Mouse (Mus musculus) thymus, postnatal 25 days (tissue): ENCODE data around the gene Adh6b.

Experiments used
- DNase-seq: peaks from one replicate; pipeline ENCODE4 v3.0.0; 2022

Adh6b gene

DNA sequence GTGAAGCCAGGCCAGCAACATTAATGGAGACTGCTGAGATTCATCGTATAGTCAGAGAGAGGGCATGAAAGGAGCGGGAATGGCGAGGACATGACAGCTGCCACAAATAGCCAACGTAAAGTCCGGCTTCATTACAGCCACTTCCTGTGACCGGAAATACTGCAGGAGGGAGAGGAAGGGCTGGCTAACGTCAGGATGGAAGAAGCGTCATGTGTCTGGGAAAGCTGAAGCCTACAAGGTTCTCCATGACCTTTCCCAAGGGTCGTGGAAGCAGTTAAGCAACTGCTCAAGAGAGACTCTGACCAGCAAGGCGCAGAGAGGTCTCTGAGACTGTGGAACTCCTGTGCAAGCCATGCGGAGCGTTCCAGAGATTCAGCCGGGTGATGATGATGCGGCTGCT, at the start of gene Adh6b:
Gene Adh6b (plus strand): TSS at position 305 of the 400 bp plus-strand sequence.
- DNase-seq, result no peak

DNA sequence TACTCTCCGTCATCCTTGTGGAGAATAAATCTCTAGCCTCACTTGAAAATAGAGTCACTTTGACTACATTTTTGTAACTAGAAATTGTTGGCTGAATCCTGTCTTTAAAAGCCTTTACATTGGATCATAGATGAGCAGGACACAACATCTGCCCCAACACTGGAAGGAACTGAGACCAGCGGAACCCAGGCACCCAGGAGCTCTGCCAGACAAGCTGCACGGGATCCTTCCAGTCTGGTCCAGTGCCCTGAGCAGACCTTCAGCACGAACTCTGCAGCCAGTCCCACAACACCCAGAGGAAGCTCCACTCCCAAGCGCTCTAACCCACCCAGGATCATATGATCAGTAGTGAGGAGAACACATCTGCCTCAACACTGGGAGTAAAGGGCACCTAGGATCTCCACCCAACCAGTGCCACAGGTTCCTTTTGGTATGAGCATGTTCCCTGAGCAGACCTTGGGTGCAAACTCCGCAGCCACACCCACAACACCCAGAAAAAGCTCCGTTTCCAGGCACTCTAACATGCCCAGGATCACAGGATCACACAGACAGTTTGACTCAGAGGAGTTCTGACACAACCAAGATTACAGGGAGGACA, 48.2 kb upstream of the Adh6b start:
- no peak for DNase-seq

DNA sequence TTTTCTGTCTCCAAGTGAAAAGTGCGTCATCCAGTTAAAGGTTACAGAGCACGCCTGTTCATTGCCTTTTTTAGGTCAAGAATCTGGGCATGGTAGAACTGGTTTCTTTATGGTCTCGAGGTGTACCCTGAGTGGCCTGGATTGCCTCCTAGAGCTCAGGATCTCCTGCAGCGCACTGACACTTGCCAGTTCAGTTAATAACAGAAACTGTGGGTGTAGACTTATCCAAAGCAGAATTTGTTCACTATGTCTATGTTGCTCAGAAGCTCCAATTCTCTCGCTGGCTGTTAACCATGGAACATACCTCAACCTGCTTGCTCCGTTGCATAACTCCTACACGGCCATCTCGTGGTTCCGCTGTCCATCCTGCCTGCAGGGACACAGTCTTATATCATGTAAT, 41.4 kb upstream of the Adh6b start:
- no peak for DNase-seq

DNA sequence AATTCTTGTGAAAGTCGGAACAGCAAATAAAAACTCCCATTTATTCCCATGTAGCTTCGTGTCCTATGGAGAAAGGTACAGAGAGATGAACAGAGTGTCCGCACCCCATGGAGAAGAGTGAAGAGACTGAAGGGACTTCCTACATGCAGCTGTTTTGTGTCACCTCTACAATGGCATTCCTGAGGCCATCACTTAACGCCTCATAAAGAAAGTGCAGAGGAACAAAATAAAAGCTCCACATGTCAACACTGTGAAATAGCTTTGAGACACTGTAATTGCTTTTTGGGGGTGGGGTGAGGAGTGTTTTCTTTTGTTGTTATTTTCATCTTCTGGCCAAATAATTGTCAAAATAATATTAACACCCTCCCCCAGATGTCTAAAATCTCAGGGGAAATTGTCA, 38.9 kb upstream of the Adh6b start:
- no peak for DNase-seq

DNA sequence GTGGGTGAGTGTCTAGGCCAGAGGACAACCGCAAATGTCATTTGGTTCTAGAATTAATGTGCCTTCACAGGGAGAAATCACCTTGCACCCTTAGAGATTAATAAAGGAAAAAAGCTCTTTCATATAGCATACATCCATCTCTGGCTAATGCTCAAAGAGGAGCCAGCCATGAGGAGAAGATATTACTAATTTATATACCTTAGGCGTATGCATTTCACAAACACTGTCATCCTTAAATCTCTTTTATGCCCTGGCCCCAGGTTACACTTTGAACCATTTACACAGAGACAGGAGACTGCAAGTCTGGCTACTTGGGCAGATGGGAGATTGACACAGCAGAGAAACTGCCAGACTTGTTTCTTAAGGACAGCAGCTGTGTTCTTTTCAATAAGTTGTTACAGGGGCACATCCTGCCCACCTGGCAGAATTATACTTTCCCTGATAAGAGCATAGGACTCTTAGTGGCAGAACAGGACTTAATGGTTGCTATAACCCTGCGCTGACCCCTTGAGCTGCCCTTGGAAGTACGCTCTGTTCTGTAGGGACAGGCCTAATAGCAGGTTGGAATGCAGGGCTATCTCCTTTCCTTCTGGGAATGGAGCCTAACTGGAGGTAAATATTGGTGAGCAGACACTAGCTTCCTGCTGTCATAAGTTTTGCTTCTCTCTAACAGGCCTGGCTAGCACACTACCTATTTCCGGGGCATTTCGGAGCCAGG, 37.6 kb upstream of the Adh6b start:
- DNase-seq, result no peak

DNA sequence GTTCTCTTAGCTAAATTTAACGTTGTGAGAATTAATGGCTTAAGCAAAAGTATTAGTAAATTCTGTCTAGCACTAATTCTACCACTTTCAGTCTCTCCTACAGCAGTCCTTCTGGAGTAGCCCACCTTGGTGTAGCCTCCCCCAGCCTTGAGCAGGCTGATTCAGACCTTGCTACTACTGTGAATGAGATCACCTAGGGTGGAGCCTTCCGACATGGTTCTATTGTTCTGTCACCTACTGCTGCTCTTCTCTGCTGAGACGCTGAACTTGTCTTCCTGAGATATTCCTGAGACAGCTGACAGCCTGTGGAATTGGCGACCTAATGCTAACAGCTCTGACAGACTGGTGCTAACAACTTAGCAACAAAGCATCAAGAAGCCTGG, 37.1 kb upstream of the Adh6b start:
- DNase-seq, result no peak

DNA sequence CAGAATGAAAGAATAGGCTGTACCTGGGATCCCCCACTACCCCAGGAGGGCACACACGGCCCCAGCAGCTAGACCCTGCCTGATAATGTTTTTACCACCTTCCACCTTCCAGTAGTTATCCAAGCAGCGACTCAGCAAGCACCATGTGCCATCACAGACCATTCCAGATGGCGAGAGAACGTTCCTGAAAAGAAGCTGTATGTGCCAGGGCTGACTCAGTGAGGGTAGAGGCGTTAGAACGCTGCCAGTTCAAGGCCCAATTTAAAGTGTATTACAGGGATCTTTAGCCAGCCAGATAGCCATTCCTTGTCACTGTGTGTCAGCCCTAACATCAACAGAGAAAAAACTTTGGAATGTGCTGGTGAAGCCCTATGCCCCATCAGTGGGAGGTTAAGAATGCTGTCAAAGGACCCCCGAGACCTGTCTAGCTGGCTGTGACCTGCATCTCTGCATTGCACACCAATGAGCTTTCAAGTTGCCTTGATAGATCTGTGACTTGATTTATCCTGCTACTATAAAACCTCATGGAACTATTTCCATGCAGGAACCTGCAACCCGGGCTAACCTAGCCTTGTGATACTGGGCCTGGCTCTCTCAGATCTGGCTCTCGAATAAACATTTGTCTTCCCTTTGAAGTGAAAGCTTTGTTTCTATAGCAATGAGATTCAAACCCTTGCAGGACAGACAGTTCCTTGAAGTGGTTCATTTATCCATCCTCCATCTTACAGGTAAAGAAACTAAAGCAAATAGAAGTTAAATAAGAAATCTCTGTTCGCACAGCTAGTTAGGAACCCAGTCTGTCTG, 35.9 kb upstream of the Adh6b start:
- DNase-seq, result no peak

DNA sequence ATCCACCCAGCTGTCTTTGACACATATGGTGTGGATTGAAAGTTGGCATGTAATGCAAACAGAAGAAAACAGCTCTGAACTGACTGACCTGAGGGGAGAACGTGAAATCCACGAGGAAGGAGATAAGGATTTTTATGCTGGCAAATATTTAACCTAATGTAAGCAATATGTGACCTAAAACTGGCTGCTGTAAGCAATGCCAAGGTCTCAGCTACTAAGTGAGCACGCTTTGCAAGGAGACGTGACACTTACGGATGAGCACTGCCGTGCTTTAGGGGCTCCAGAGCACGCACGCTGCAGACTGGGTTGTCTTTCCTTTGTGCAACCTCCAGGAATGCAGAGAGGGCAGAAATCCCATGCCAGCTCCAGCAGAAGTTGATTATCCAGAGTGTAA, 35.3 kb upstream of the Adh6b start:
- DNase-seq, result no peak

DNA sequence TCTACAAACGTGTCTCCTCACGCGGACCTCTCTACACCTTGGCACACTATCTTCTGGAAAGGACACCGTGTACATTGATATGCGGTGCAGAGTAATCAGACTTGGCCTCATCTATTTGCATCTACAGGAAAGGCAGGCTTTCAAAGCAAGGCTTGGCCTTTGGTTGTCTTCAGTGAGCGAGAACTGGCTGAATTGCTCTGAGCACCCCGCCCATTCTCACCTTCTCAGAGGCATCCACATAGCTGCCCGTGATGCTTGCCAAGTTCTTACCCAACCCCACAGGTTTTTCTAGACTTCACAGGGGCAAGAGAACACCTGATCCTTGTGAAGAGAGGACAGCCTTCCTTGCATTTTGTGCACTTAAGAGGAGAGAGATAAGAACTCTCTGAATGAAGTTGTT, 31.7 kb upstream of the Adh6b start:
- DNase-seq, result no peak

DNA sequence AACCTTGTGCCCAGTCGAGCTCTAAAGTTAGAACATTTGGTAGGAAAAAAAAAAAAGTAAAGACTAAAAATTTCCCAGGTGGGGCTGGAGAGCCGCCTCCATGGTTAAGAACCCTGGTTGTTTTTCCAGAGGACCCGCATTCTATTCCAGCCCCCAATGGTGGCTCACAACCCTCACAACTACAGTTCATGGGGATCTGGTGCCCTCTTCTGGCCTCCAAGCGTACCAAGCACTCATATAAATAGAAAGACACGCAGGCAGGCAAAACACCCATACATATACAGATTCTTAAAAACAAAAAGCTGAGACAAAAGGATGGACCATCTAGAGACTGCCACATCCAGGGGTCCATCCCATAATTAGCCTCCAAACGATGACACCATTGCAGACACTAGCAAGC, 30.6 kb upstream of the Adh6b start:
- no peak for DNase-seq

DNA sequence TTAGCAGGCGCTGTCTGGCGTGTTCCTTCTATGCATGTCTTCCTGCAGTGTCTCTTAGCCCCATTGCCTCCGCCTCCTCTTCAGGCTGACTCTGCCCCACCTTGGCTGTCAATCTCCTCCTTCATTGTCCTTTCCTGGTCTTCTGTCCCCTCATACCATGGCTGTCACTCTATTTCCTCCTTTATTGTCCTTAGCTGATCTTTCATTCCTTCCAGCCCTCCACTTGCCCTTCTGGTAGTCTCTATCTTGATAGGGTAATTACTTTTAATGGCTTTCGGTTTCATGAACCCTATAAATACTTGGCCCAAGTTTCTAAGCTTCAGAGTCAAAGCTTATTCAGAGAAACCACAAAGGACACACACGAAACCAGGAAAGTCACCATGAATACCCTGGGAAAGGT, 28.6 kb upstream of the Adh6b start, which contains the start of gene Adh6a:
Gene Adh6a (plus strand): TSS at position 322 of the 400 bp plus-strand sequence.
- DNase-seq, result no peak

DNA sequence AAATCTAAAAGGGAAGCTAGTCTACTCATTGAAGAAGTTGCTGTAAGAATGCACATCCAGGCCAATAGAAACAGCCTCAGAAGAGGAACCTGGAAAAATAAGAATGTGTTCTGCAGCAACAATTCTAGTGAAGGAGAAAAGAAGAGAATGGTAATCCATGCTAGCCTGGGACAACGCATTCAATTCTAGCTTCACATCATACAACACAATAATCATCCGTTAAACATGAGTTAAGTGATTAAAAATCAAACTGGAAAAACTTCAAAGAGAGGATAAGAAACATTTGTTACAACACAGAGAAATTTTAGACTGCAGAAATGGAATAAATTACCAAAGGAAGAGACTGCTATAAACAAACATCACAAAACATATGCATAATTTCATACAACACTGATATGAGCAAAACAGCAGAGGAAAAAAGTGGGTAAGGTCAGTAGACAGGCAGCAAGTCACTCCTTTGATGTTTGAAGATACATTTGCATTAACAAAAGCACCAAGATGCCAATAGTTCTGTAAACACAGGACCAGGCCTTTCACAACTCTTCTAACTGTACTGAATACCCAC, 24.6 kb upstream of the Adh6b start:
- DNase-seq, result no peak

DNA sequence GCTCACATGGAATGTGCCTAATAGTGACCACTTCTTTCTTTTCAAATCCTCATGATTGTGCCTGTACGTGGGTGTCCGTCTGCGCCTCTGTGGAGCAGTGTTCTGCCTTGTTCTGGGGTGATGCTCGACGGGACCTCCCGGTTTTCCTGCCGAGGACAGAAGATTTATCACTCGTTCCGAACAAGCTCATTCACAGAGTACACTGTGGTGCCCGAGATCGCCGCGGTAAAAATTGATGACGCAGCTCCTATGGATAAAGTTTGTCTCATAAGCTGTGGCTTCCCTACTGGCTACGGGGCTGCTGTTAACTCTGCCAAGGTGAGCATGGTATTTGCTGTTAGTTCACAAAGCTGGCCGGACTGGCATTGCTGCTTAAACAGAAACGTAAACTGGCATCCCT, 16.6 kb upstream of the Adh6b start:
- no peak for DNase-seq

DNA sequence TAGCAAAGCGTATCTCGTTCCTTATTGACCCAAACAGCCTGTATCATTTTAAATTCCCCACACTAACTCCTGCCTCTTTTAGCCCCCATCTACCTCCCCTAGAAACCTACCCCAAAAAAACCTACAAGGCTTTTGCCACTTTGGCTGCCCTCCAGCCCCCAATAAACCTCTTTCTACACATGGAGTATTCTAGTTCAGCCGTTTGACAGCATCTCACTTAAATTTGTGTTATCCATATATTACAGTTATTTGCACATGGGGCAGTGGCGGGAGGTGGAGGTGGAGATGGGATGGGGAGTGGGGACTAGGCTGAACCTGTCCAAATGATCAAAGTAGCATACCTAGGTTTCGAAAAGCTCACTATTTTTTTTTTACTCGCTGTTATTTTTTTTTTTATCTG, 16.1 kb upstream of the Adh6b start:
- DNase-seq, result no peak

DNA sequence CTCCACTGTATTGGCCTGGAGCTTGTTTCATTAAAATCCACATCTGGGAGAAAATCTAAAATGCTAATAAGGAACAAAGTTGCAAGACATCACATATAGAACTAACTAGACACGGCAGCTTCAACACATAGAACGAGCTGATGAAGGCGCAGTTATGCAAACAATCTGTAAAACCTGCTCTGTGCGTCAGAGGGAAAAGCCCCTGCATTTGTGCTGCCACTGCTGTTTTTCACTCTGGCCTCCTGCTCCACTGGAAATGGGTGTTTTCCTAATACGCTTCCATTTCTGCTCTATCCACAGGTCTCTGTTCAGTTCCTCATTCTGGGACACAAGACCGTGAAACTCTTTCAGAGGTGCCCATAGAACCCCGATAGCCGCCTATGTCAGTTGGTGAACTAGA, 7.7 kb upstream of the Adh6b start:
- DNase-seq, result no peak

DNA sequence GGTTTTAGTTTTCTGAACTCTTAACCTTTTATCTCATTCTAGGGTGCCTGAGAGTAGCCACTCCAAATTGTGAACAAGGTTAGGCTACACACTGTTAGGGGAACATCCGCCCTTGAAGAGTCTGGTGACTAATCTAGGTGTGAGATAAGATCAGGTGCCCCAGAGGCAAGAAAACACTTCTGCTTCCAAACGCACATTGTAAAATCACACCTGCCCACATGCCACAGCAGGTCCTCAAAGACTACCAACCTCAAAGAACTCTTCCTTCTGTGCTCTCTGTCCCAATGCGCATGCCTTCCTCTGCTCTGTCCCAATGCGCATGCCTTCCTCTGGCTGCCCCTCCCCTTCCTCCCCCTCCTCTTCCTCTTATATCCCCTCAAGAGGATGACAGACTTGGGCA, 7.3 kb upstream of the Adh6b start:
- no peak for DNase-seq

DNA sequence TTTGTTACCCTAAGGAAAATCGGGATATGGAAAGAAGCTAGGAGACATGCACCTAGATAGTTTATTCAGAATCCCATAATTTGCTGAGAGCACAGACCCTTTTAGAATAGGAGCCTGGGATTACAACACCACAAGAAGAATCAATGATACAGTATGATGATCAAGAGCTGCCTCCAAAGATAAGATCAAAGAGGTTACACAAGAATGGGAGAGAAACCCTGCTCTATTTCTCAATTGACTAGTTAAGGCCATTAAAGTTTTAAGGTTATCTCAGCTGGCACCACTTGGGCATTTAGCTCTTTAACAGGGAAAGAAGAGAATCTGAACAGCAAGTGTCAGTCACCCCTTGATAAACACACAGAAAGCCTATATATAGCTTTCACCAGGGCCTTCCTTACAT, 6.0 kb upstream of the Adh6b start:
- no peak for DNase-seq

DNA sequence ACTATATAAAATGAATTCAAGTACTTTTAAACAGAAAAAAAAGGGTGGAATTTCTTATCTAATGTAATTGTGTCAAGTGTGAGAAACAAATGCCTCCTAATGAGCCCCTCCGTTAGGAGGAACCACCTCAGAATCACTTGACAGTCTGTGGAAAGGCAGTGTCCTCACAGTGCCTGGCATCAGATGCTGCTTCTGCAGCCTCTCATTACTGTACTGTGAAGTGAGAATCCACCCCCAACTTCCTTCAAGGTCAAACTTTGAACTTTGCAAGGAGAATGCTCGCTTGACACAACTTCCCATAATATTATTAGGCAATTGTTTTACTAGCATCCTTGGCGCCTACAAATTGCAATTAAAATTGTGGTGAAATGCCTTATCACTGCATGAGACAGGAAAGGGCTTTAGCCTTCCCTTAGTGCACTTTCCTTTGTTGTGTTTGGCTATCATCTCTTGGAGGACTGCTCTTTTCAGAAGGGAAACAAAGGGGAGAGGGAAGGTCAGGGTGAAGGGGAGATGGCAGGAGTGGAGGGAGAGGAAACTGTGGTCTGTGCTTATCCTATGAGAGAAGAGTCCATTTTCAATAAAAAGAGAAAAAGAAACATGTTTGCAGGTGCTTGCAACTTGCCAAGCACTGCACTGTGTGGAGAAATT, 5.3 kb upstream of the Adh6b start:
- no peak for DNase-seq

DNA sequence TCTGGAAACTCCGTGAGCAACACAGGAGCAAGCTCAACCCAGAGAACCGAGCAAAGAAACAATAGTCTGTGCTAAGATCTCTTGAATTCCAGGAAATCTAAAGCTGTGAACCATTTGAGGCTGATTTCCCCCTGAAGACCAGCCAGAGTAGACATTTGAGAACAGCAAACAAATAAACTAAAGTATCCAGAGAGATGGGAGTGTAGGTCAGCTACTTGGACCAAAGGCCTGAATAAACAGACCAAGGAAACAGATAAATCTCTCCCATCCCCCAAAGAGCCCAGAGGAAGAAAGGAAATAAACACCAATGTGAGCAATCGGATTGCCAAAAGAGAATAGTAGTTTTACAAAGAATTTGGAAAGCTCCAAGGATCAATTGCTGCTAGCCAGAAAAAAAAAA, 5.5 kb downstream of the Adh6b start:
- DNase-seq, result no peak

DNA sequence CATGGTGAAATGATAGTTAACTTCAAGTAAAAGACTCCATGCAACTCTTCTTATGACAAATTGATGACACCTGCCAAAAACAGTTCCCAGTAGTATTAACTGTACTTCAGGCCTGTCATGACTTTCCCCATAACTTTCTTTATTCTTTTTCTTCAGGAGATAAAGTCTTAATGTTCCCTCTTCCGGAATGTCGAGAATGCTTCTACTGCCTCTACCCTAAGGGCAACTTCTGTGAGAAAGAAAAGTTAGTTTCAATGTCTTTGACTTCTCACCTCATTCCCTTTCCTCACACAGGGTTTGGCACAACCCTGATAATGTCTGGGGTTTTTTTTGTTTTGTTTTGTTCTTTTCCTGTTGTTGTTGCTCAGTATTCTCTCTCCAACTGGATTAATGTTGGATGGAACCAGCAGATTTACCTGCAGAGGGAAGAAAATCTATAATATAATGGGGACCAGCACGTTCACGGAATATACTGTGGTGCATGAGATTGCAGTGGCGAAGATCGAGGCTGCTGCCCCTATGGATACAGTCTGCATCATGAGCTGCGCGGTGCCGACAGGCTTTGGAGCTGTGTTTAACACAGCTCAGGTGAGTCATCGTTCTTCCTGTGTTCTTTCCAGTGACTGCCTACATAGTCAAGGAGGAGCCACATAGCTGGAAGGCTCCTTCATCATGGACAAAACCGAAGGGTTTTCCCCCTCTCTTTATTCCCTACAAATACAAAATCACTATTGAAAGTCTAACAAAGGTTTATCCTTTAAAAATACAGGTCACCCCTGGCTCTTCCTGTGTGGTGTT, 10.6 kb downstream of the Adh6b start:
- DNase-seq, result no peak

DNA sequence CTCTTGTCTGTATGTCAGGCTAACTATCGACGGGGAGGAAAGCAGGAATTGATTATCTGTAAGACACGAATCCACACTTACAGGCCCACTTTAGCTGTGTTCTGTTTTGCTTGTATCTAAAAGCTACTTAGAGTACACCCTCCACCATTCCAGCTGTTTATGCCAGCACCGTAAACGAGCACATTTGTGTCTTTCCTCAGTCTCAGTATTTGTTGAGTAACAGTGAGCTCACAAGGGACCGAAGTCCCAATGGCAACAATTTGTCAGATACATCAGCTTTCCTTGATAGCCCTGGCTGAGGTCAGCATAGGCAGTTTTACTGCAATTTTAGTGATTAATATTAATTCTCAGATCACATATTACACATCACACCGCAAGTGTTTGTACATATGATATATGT, 17.3 kb downstream of the Adh6b start:
- DNase-seq, result no peak

DNA sequence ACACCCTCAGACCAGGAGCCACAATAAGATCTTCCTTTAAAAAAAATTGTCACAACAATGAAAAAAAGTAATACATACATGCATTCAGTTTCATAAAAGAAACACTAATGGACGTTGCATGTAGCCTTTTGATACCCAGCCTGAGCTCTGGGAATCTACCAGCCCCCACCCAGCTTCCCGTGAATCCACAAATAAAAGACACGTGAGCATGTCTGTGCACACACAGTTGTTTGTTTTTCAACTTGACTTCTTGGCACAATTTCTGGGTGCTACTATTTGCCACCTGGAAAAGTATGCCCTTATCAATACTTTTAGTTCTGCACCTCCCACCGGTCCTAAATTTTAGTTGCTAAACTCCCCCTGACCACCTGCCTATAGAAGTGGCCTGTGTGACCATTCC, 19.1 kb downstream of the Adh6b start:
- DNase-seq, result no peak

DNA sequence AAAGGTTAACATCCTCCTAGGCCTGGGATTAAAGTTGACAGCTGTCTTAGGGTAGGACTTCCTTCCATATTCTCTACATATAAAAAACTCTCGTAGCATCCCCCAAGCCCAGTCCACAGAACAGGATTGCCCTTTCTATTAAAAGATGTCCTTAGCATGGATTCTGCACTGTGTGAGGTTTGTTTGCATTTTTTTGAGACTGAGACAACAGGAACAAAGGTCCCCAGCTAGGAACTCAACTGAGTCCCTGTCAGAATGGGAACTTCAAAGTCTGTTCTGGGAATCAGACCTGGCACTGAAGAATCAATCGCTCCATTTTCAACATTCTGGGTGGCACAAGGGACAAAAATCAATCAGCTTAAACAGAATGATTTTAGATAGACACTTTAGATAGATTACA, 21.3 kb downstream of the Adh6b start:
- no peak for DNase-seq
